Mouse (Mus musculus) olfactory bulb, adult 2 months (tissue): Measurements from ENCODE around the gene Lyzl4. TPM values are rescaled to one million over a fixed set of nuclear protein-coding genes. Genes with fewer than 3 reads are reported as not detected.

Experiments
- H3K27ac ChIP-seq: fragments of 200-500 bp; 2 replicates; pipeline ENCODE4 v1.5.1; 2012; ENCODE audit warnings: low read depth, low read length; ENCODE audit not compliant: insufficient read depth
- H3K4me1 ChIP-seq: fragments of 200-500 bp; 2 replicates; pipeline ENCODE4 v1.6.1; 2012; ENCODE audit warnings: low read length; ENCODE audit not compliant: control insufficient read depth, insufficient read depth
- H3K4me3 ChIP-seq: fragments of 200-500 bp; 2 replicates; pipeline ENCODE4 v1.5.1; 2012; ENCODE audit warnings: mild to moderate bottlenecking, low read depth, low read length, moderate library complexity; ENCODE audit not compliant: insufficient read depth
- CTCF ChIP-seq: fragments of 200-500 bp; IDR thresholded peaks from 2 replicates; pipeline ENCODE4 v1.5.1; 2012; ENCODE audit warnings: low read depth, mild to moderate bottlenecking, low read length, moderate library complexity; ENCODE audit not compliant: insufficient read depth
- POLR2A ChIP-seq: fragments of 200-500 bp; IDR thresholded peaks from 2 replicates; pipeline ENCODE4 v1.6.1; 2012; ENCODE audit warnings: mild to moderate bottlenecking, low read depth, low read length, moderate library complexity; ENCODE audit not compliant: insufficient read depth
- WGBS: fragments of 180-500 bp; shearing (Covaris S2); methylation state at CpG from one replicate; pipeline ENCODE4 v1.1.7; 2018; 5-methylcytosine and 5-hydroxymethylcytosine counted together
- polyA plus RNA-seq: library from polyadenylated mRNA; stranded (reverse); fragments of >200 nt; gene quantifications from 2 replicates; pipeline ENCODE4 v1.2.4, GENCODE M21; 2012; ENCODE audit warnings: low replicate concordance; ENCODE audit not compliant: missing spikeins, insufficient read depth, insufficient read length

Gene Lyzl4
- polyA plus RNA-seq, 1 experiment: not detected

- Histone ChIP-seq H3K4me3 (no peak overlapping the region), H3K4me1 (no peaks in the 10 kb centered on the region; the same call in 1 of the 2 replicates), H3K27ac (no peak overlapping the region)
- WGBS: 85% methylated on average over 6 of the region's 6 CpGs
- no peak for TF ChIP-seq POLR2A
- no peak for TF ChIP-seq CTCF
Measured at GRCm38 (mm10) chr9:121663467-121663866, 21.6 kb upstream of the Lyzl4 start.

DNA sequence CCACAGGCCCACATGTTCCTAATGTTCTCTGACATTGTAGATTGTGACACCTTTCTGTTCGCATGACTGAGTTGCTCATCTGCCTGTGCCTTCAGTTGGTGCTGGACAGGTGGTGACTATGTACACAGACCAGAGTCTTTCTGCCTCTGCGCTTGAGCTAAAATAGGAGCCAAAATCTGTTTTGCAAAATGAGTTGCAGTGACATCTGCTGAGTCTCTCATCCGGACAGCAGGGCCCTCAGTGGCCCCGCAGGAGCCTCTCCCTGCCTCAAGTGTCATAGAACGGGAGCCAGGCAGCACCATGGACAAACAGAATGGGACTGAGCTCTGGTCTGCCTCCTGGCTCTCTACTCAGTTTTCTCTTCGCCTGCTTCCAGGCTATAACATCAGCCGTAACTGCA, 17.9 kb upstream of the Lyzl4 start:
- TF ChIP-seq POLR2A: no peak
- TF ChIP-seq CTCF: no peak
- H3K4me1 ChIP-seq: peaks cover 6% of the 10 kb centered on the region; the same call in 1 of the 2 replicates
- WGBS: 88% methylated on average over 7 of the region's 7 CpGs
- H3K27ac ChIP-seq: no peak overlapping the region
- H3K4me3 ChIP-seq: no peak overlapping the region

DNA sequence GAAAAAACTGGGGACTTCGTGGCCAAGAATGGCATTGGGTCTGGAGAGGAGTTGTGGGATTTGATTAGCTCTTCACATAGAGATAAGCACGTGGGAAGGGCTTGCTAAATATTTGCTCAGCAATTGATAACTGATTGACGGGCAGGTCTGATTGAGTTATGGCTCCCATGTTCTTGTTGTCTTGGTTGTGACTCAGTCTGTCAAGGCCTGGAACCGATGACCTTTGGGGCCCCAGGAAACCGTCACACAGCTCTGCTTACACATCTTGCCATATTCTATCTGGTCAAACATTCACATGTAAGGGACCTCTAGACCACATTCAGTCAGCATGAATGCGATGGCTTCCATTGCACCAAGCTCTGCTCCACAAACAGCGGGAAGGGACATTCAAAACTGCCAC, 16.4 kb upstream of the Lyzl4 start:
- Histone ChIP-seq H3K4me1 (peaks cover 6% of the 10 kb centered on the region; the same call in 1 of the 2 replicates), H3K27ac (no peak overlapping the region), H3K4me3 (no peak overlapping the region)
- 94% methylated on average over 7 of the region's 7 CpGs for WGBS
- no peak for TF ChIP-seq CTCF
- TF ChIP-seq POLR2A: no peak

DNA sequence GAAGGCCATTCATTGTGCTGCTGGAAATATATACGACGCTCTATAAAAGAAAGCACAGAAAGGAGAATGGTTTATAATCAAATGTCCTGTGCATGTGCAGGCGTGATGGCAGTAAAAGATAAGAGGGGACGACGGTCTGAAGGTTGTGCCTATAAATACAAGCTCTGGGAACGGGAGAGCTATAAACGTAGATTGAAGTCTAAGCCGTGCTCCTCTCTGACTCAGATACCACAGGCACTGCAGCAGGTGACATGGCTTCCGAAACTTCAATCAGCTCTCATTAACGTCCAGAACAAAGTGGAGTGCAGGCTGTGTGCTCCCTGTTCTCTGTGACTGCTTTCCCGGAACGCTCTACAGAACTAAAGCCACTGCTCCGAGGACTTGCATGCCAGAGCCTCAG, 15.2 kb upstream of the Lyzl4 start:
- H3K4me1 ChIP-seq: peaks cover 6% of the 10 kb centered on the region; the same call in 1 of the 2 replicates
- no peak overlapping the region for H3K27ac ChIP-seq
- H3K4me3 ChIP-seq: no peak overlapping the region
- TF ChIP-seq CTCF (no peak), POLR2A (no peak)
- WGBS: 53% methylated on average over 13 of the region's 13 CpGs

GRCm38 (mm10) chr9:121656322-121656721, 14.4 kb upstream of the Lyzl4 start:
- no peak overlapping the region for H3K4me3 ChIP-seq
- peaks cover 6% of the 10 kb centered on the region; the same call in 1 of the 2 replicates for H3K4me1 ChIP-seq
- 80% methylated on average over 5 of the region's 5 CpGs for WGBS
- H3K27ac ChIP-seq: no peak overlapping the region
- TF ChIP-seq CTCF: no peak
- no peak for TF ChIP-seq POLR2A

DNA sequence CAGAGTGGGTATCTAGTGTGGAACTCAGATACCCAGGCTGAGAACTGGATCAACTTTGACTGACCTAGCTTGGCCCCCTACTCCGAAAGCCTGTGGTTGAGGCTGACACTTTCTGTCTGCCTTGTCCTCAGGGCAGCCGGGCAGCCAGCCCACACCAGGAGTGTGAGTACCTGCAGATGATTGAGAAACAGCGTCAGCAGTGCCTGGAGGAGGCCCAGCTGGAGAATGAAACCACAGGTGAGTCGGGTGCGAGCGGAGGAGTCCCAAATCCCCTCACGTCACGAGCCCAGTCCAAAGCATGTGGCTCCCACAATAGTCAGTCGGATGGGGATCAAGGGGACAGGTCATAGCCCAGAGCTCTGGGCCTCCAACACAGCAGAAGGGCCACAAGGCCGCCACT, 11.8 kb upstream of the Lyzl4 start:
- TF ChIP-seq POLR2A (no peak), CTCF (no peak)
- Histone ChIP-seq H3K4me1 (peaks cover 6% of the 10 kb centered on the region; the same call in 1 of the 2 replicates), H3K4me3 (no peak overlapping the region), H3K27ac (no peak overlapping the region)
- 96% methylated on average over 10 of the region's 10 CpGs for WGBS

DNA sequence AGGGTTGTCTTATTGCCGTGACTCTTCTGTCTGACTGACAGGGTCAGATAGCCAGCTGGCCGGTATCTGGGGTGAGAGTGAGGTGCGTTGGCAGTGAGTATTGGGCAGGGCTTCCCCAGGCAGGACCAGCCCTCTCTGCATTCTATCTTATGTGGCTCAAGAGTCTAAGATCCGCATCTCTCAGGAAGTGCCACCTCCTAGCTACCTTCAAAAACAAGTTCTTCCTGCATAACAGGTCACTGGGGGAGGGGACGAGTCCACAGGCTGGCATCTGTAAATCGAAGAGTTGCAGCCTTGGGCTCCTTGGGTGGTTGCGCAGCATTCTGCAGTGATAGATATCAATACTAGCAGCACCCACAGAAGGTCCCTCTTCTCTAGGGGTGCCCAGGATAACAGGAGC, 5.1 kb upstream of the Lyzl4 start:
- 86% methylated on average over 7 of the region's 7 CpGs for WGBS
- Histone ChIP-seq H3K4me1 (peaks cover 9% of the 10 kb centered on the region), H3K27ac (no peak overlapping the region), H3K4me3 (no peak overlapping the region)
- no peak for TF ChIP-seq CTCF
- TF ChIP-seq POLR2A: no peak

- Histone ChIP-seq H3K27ac (no peak overlapping the region), H3K4me3 (no peak overlapping the region), H3K4me1 (peaks cover 20% of the 10 kb centered on the region)
- no peak for TF ChIP-seq POLR2A
- TF ChIP-seq CTCF: no peak
- WGBS: 89% methylated on average over 3 of the region's 3 CpGs
Measured at GRCm38 (mm10) chr9:121644855-121645254, 3.0 kb upstream of the Lyzl4 start.

DNA sequence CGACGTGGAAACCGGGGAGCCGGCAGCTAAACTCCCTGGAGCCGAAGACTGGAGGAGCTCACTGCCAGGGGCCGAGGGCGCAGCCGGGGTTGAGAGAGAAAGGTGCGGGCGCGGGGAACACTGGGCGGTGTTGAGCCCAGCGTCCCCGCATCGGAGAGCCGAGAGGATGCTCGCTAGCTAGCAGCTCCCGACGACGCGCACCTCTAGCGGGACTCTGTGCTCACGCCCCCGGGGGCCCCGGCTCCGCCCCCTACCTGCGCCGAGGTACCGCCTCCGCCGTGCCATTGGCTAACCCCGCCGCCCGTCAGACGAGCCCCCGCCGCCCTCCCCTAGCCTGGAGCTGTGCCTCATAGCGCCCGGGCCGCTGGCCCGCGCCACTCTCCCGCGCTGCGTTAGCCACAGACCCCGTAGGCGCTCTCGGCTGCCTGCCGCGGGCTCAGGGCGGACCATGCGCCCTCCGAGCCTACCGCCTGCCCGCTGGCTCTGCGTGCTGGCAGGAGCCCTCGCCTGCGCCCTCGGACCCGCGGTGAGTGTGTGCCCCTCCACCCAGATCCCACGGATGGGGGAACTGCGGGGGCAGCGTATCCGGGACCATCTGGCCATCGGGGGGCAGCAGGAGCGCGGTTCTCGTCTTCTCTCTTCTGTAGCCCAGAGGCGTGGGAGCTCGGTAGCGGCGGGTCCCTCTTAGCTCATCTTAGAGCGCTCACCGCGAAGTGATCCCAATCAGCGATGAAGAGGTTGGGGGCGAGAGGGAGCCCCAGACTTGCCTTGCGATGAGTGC, 695 bp upstream of the Lyzl4 start, which contains the start of gene Vipr1:
Vipr1 (plus strand) TSS at position 316 of the 781 bp plus-strand sequence.
- WGBS: under 1% methylated on average over 79 of the region's 79 CpGs
- TF ChIP-seq POLR2A (0 out of 2 replicates have a peak, but pooled peaks have one; percentile 33), CTCF (no peak)
- peaks cover 24% of the 10 kb centered on the region for H3K4me1 ChIP-seq
- no peak within 1 kb of the TSS for H3K27ac ChIP-seq
- H3K4me3 ChIP-seq: peak within 1 kb of the TSS; percentile 60
